Mouse (Mus musculus) kidney, postnatal 10 days (tissue): Measurements from ENCODE around the gene Kif26a.

Source experiments
- DNase-seq: peaks from one replicate; pipeline ENCODE4 v3.0.0; 2021; ENCODE audit warnings: mixed read lengths

The Kif26a gene

DNA sequence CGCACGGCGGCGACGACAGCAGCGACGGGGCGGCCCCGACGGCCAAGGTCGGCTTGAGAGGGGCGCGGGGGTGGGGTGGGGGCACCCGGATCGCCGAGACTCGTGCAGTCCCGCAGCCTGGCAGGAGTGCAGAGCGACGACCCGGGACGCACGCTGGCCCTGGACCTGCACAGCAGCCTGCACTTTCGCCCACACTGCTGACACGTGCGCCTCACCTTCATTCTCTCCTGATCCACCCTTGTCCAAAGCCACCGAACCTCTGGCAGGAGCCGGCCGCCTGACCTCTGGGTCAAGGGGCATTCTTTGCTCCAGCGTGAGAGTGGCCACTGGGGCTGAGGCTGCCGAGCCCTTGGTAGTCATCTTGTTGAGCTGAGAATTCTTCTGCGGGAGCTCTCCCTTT is 15.1 kb upstream of the Kif26a start:
- peak; percentile 60 for DNase-seq

- DNase-seq = peak; percentile 72
These were observed 5.8 kb upstream of the Kif26a start for GRCm38 (mm10) chr12:112140231-112140630.

DNA sequence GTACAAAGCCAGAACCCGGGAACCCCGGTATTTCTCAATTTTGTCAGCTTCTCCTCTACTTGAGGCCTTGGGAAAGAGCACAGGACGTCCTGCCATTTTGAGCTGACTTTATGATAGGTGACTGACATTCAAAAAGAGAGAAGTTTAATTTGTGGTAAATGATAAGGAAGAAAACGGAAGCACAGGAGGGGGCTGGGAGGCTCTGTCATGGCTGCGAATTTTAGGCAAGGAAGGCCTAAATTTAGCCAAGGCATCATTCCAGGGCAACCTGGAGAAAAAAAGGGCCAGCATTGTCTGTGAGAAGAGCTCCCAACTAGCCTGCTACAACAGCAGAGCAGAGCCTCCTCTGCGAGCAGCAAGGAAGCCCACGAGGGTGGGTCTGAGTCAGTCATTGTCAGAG is 5.3 kb upstream of the Kif26a start:
- no peak for DNase-seq

DNA sequence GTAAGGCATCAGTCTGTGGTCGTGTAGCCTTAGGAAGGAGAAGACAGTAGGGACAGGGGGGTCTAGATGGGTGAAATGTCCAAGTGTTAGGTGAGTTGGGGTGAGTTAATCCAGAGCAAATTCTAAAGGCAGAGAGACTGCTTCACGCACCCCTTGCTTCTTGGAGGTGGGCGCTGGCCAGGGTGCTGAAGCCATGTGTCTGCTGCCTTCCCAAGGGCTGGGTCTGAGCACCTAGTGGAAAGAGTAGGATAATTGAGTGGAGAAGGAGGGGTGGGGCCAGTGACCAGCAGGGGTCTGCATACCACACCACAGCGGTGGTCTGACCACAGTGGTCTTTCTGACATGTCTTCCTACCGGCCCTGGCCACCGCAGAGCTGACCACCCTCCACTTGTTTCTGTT is 4.7 kb upstream of the Kif26a start:
- peak; percentile 89 for DNase-seq

DNA sequence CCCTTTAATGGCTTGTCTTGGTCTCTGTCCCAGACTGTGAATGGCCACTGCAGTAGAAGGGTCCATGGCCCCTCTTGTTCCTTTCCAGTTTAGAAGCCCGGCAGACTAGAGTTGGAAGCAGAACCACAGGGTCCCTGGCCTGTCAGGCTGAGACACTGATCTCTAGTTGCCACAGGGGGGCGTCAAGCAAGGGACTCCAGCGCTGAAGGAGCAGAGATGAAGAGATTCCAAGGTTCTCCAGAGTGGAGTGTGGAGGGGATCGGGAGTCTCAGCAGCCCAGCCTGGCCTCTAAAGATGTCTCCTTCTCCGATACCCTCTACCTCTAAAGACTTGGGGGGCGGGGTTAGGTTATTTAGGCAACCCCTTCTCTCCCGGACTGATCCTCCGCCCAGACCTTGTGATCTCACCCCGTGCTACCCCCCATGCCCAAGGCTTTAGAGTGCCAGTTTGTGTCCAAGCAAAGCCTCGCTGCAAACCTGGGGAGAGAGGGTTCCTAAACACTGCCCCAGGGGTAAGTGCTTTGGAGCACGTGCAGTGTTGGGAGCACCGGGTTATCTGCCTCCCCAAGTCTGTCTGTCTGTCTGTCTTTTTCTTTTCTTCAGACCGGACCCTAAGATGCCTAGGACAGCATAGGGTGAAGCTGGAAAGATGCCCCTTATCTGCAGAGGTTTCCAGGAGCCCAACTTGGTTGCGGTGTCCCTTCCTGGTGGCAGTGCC is 2.7 kb upstream of the Kif26a start:
- DNase-seq = peak; percentile 40

DNA sequence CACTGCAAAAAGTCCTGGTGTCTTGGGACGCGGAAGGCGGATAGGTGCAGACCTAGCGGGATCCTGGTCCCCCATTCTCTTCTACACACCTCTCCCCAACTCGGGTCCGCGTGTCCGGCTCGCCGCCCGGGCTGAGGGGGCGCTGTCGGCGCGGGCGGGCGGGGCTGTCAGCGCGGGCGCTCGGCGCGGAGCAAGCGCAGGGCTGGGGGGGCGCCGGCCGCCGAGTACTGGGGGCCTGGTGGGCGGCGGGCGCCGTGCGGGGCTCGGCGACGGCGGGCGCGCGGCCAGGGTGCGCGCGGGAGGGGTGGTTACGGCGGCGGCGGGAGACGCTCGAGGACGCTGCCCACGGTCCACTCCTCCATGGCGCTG is 2.2 kb upstream of the Kif26a start:
- DNase-seq = no peak

GRCm38 (mm10) chr12:112144377-112145115 is 1.5 kb upstream of the Kif26a start:
- DNase-seq = no peak

DNA sequence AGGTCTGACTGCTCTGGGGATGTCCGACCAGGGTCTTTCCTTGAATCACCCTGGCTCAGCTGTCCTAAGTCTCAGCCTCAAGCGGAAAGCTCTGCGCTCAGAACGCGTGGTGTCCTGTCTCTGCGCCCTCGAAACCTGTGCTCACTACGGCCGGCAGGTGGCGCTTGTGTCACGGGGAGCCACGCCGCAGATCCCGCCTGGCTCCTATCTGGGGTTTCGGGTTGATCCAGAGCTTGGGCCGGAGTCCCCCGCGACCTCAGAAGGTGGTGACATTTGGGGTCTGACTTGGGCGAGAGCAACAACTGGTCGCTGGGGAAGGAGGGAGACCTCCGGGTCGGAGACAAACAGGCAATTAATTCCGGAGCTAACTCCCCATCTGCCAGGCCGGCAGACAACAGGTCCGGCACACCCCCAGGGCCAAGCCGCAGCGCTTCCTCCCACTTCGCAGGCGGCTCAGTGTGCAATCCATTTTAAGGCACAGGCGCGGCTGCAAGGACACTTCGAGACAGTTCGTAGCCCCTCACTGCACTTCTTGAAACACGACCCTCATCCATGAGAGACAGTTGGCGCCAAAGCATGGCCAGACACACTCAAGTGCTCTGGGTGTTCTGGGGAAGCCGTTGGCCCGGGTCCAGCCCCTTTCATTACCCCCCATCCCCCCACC is 665 bp upstream of the Kif26a start:
- peak; percentile 92 for DNase-seq

GRCm38 (mm10) chr12:112147365-112147764 is 1.4 kb downstream of the Kif26a start:
- DNase-seq = peak; percentile 51

DNA sequence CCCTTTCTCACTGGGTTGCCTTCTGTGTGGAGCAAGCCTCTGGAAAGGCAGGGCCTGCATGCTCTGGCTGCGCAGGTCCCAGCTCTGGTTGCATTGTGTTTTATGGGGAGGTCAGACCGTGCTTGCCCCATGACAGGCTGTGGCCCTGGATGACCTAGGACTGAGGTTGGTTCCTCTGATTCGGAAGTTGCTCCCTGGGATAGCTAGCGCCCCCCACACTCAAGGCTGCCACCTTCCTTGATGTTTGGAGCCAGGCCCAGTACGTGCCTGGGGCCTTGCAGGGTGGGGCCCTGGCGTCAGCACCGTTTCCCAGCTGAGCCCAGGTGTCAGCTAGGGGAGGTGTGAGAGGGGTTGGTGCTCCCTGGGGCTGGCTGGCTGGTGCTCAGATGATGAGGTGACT is 4.0 kb downstream of the Kif26a start:
- no peak for DNase-seq

DNA sequence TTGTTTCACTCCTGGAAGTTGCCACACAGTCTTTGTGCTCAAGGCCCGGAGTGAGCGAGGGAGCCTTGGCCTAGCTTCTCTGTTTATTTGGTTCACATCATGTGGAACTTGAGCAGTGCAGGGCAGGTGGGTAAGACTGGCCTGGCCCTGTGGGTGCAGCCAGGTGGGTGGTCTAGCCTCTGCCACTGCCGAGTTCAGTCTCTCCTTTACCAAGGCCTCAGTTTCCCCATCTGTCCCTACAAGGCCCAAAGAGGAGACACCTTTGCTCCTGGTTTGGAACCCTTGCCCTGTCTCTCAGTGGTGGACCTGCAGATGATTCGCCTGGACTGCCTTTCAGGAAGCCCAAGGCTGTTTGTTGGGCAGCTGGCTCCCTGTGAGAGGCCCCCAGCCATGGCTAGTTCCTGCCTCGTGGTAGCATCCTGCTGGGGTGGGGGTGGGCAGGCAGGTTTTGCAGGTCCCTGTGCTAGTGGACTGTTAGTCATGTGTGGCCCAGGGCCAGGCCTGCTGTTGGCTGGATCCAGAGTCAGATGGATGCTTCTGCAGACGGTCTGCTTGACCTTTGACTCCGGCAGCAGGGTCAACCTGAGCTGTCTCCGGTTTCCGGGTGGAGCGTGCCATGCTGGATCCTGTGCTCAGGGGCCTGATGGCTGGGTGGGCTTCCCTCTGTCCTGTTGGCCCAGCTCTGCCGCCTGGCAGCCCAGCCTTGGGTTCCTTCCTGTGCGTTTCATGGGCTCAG is 5.4 kb downstream of the Kif26a start:
- peak; percentile 87 for DNase-seq

GRCm38 (mm10) chr12:112151980-112152362 is 6.0 kb downstream of the Kif26a start:
- no peak for DNase-seq

DNA sequence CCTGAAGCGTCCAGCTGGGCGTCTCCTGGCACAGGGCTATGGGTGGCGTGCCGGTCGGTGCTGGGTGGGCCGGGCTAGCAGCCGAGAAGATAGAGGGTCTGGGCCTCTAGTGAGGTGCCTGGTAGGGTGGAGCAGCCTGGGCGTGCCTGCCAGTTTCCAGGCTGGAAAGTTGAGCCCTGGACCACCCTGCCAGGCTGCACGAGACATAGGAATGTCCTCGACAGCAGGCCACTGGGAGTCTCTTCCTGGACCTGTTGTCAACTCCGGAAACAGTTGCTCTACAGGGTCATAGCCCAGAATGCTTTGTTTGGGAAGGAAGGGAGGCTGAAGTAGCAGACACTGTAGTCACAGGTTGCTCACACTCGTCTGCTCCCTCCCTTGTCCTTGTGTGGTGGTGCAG is 7.6 kb downstream of the Kif26a start:
- DNase-seq = no peak

- peak; percentile 65 for DNase-seq
These were observed 8.5 kb downstream of the Kif26a start for GRCm38 (mm10) chr12:112154476-112154875.

DNA sequence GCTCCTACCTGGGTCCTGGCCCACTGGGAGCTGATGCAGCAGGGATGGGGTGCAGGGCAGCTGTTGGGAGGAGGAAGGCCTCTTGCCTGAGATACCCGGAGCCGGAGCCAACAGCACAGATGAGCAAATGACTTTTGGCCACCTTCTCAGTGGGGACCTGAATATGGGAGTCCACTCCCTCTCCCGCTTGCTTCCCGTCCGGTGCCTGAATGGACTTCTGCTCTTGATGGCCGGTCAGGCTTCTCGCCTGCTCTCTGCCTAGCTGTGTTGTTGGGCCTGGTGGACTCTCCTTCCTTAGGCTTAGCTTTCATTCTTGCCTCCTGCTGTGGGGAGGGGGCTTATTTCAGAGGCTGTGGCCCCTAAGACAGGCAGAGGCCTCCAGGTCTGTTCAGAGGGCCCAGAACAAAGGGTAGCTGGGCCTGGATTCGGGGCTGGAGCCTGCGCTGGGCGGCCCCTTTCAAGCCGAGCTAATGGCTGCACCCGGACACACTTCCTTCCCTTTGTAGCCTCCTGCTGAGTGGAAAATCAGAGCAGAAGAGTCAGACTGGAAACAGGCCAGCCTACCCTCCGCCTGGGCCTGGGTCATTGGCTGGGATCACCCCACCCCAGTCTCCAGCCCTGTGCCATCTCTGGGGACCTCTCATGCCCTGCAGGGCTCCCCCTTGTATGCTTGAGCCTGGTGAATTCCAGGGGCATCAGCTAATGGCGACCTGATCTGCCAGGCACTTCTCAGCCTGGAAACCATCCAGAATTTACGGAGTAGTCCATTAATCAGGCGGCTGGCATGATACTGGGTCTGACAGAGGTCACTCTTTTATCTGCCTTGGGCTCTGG is 9.4 kb downstream of the Kif26a start:
- peak; percentile 73 for DNase-seq

- DNase-seq = no peak
These were observed 10.8 kb downstream of the Kif26a start for GRCm38 (mm10) chr12:112156804-112157203.

GRCm38 (mm10) chr12:112158246-112158645 is 12.2 kb downstream of the Kif26a start:
- no peak for DNase-seq

- no peak for DNase-seq
These were observed 12.8 kb downstream of the Kif26a start for GRCm38 (mm10) chr12:112158784-112159183.

DNA sequence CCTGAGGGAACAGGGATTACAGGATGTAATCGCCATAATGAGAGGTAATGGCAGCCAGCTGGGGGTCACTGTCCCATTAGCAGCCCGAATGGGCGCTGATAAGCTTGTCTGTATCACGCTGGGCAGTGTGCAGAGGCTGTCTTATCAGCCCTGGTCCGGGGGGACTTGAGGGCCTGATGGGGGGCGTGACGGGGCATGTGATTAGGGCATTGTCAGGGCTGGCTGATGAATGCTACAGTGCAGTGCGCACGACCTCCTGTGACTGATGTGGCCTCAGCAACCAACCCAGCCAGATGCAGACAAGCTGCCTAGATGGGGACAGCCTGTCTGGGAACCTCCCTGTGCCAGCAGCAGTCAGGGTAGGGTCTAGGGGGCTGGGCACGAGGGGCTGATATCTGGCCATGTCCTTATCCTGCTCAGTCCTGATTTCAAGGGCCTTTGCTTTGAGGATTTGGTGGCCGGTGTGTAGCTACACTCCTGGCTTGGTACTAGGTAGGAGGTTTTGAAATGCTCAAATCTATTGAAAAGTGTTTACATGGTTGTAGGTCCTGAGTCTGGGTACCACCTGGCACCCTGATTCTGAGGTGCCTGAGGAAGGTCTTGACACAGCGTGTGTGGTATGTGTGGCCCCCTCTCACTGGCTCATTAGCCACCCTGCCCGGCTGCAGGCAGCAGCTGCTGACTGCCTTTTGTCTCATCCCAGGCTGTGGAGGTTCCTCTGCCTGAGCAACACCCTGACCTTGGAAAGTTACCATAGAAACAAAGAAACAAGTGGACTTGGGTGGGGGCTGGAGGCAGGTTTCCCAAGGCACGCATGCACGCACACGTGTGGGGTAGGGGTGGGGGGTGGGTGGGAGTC is 18.2 kb downstream of the Kif26a start:
- DNase-seq = no peak

DNA sequence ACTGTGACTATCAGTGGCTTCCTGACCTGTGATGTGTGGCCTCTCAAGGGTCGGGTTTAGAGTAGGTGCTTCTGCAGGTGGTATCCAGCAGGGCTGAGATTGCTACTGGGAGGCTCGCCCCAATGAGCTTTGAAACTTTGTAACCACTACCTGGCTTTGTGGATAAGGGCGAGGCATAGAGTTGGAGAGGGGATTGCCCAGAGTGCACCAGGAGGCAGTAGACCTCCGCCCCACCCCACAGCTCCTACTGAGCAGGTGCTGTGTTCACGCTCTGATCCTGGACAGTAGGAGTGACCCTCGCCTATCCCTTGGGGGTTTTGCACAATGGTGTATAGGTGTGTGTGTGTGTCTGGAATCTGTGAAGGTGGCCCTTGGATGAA is 18.8 kb downstream of the Kif26a start:
- DNase-seq = no peak

DNA sequence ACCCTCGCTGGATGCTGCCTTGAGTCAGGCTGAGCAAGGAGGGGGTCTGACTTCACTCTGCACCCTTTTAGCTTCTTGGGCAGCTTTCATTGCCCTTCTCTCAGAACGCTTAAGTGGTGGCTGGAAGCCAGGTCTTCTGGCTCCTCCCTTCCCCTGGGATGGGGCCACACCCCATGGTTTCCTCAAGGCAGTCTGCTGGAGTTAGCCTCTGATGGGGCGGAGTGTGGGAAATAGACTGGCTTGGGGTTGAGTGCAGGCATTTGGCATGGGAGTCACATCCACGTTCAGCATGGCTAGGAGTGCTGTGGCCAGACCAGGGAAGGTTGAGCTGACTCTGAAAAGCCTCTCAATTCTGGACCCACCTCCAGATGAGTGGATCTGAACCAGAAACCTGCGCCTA is 23.2 kb downstream of the Kif26a start:
- peak; percentile 77 for DNase-seq
